Mouse (Mus musculus) bone marrow macrophage, adult 2 months (primary cell): ENCODE measurements at regions not wholly inside any gene's neighbourhood (a gene's known extent, or its start where the extent isn't known, plus 50 kb on each side); places are given as distances from the start of the nearest gene placed in this dataset.

Experiments used
- CTCF ChIP-seq: IDR thresholded peaks from 2 replicates; pipeline ENCODE4 v1.5.1; 2012; ENCODE audit warnings: low read depth, mild to moderate bottlenecking, low read length, moderate library complexity
- POLR2A ChIP-seq: IDR thresholded peaks from 2 replicates; pipeline ENCODE4 v1.6.1; 2012; ENCODE audit warnings: mild to moderate bottlenecking, low read depth, low read length, borderline replicate concordance

DNA sequence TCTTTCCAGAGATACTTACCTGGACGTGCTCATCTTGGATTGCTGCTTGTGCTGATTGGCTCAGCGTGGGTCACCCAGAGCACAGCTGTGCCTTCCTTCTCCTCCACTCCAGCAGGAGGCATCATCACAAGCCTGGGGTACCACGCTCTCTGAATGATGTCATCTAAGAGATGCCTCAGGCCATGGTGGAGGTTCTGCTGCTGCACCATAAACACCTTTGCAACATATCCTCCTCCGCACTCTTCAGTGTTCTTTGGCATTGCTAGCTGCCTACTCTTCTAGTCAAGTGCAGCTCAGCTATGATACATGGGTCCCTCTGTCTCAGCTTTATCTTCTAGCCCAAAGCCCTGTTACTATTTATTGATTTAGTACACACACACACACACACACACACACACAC, 110.8 kb downstream of the Emp1 start:
- TF ChIP-seq CTCF (no peak), POLR2A (no peak)
